Mouse (Mus musculus) thymus, adult 2 months (tissue): ENCODE measurements around the gene Rere. TPM values are rescaled to one million over a fixed set of nuclear protein-coding genes. Genes with fewer than 3 reads are reported as not detected.

Source experiments
- DNase-seq: peaks from one replicate; pipeline ENCODE4 v3.0.0; 2021
- H3K27ac ChIP-seq: fragments of 200-500 bp; 2 replicates; pipeline ENCODE4 v1.5.1; 2012; ENCODE audit warnings: low read length, control low read depth; ENCODE audit not compliant: control insufficient read depth, insufficient read depth
- H3K27me3 ChIP-seq: fragments of 200-500 bp; 2 replicates; pipeline ENCODE4 v1.6.1; 2012; ENCODE audit warnings: mild to moderate bottlenecking, low read length, moderate library complexity, mixed read lengths; ENCODE audit not compliant: control insufficient read depth, insufficient read depth
- H3K36me3 ChIP-seq: fragments of 200-500 bp; 2 replicates; pipeline ENCODE4 v1.6.1; 2012; ENCODE audit warnings: mild to moderate bottlenecking, low read length, moderate library complexity; ENCODE audit not compliant: control insufficient read depth, insufficient read depth
- H3K4me1 ChIP-seq: fragments of 200-500 bp; replicated peaks from 2 replicates; pipeline ENCODE4 v1.6.1; 2012; ENCODE audit warnings: low read length; ENCODE audit not compliant: control insufficient read depth, insufficient read depth
- H3K4me3 ChIP-seq: fragments of 200-500 bp; 2 replicates; pipeline ENCODE4 v1.5.1; 2012; ENCODE audit warnings: mild to moderate bottlenecking, low read length, control low read depth, moderate library complexity; ENCODE audit not compliant: control insufficient read depth, insufficient read depth
- CTCF ChIP-seq: fragments of 200-500 bp; IDR thresholded peaks from 2 replicates; pipeline ENCODE4 v1.5.1; 2012; ENCODE audit warnings: mild to moderate bottlenecking, control low read depth, low read length, moderate library complexity, borderline replicate concordance; ENCODE audit not compliant: control insufficient read depth, poor library complexity, insufficient read depth; ENCODE audit errors: extremely low read depth
- POLR2A ChIP-seq: fragments of 200-500 bp; IDR thresholded peaks from 2 replicates; pipeline ENCODE4 v1.6.1; 2012; ENCODE audit warnings: mild to moderate bottlenecking, low read length, control low read depth, moderate library complexity; ENCODE audit not compliant: control insufficient read depth, poor library complexity, insufficient read depth; ENCODE audit errors: extremely low read depth
- WGBS: fragments of 180-500 bp; shearing (Covaris S2); methylation state at CpG from one replicate; pipeline ENCODE4 v1.1.7; 2018; 5-methylcytosine and 5-hydroxymethylcytosine counted together
- polyA plus RNA-seq: library from polyadenylated mRNA; depleted of rRNA; stranded (reverse); fragments of >200 nt; gene quantifications from 2 replicates; pipeline ENCODE4 v1.2.3, GENCODE M21; 2012

The Rere gene
- polyA plus RNA-seq, 1 experiment: 52.5 TPM

DNA sequence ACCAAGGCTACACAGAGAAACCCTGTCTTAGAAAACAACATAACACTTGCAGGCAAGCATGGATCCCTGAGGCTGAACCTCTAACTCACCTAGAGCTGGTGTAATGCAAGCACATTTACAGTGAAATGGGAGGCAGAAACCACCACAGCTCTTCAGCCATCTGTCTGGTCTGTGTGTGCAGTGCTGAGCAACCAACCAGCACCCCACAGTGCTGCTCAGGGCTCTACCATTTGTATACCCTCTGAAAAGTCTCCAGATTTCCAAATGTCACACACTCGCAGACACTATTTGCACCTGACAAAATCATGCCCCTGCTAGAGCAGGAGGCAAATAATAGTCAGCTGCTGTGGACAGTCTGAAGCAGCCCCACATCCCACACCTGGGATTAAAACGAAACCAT is 31.2 kb downstream of the Rere start:
- H3K27ac ChIP-seq: no peak overlapping the region
- TF ChIP-seq CTCF: no peak
- TF ChIP-seq POLR2A: no peak

DNA sequence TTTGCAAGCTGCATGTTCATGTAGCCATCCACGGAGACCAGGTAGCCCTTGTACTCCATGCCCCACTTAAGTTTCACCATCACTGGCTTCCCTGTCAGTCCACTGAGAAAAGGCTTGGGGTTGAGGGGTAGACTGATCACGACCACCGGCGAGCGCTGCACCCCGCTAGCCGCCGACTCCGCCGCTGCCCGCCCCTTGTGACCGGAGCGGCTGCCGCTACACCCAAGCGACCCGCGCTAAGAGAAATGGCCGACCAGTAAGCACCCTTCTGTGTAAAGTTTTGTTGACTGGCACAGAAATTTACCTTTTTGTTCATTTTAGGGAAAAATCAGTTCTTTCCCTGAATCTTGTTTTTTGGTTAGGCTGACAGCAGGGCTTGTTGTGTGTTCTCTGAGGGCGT is 33.9 kb downstream of the Rere start:
- Histone ChIP-seq H3K4me1 (no peaks in the 10 kb centered on the region), H3K36me3 (no peaks in the 10 kb centered on the region), H3K4me3 (no peak overlapping the region), H3K27ac (no peak overlapping the region), H3K27me3 (no peaks in the 10 kb centered on the region)
- DNase-seq: no peak
- TF ChIP-seq CTCF (no peak), POLR2A (no peak)
- 99% methylated on average over 19 of the region's 19 CpGs for WGBS

More for the DNA sequence above, 31.2 kb downstream of the Rere start:
- 52% methylated on average over 2 of the region's 2 CpGs for WGBS
- Histone ChIP-seq H3K4me3 (no peak overlapping the region), H3K4me1 (no peaks in the 10 kb centered on the region), H3K36me3 (no peaks in the 10 kb centered on the region), H3K27me3 (no peaks in the 10 kb centered on the region)
- DNase-seq: no peak

DNA sequence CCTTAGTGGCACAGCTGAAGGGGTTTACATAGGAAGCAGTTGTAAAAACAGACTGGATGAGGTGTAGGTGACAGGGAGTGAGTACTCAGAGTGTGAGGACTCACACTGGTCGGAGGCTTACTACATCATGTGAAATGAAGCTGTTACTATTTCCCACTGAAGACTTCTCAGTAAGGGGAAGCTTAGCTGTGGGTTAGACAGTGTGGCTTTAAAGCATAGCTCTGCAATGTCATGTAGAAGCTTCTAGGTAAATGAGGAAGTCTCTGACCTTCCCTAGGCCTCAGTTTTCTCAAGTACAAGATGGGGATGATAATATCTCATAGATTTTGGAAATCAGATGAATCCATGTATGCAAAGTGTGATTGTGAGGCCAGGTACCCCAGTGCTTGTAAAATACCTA is 35.1 kb downstream of the Rere start:
- no peaks in the 10 kb centered on the region for H3K36me3 ChIP-seq
- no peak overlapping the region for H3K27ac ChIP-seq
- no peaks in the 10 kb centered on the region for H3K27me3 ChIP-seq
- H3K4me1 ChIP-seq: no peaks in the 10 kb centered on the region
- TF ChIP-seq POLR2A (no peak), CTCF (no peak)
- 58% methylated on average over 1 of the region's 1 CpGs for WGBS
- no peak overlapping the region for H3K4me3 ChIP-seq
- DNase-seq: no peak

DNA sequence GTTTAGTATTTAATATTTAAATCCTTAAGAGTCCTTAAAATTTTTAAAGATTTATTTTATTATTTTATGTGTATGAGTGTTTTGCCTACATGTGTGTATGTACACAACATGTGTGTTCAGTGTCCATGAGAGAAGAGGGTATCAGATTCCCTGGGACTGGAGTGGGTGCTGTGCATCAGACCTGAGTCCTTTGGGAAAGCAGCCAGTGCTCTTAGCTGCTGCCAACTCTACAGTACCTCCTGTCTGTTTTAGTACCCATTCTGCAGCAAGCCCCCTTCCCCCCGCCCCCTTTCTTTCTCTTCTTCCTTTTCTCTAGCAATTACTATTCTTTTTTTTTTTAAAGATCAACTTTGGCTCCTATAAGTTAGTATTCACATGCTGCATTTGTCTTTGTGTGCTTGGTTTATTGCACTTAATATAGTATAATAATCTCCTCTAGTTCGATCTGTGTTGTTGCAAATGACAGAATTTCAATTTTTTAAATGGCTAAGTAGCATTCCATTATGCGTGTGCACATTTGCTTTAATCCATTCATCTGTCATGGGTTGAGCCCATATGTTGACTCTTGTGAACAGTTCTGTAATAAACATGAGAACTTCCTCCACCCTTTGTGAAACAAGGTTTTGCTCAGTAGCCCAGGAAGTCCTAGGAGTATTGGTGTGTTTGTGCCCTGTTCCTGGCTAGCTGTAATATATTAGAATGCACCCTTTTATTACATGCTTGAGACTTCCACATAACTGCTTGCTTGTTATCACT is 43.8 kb downstream of the Rere start:
- Histone ChIP-seq H3K27ac (no peak overlapping the region), H3K4me1 (no peaks in the 10 kb centered on the region), H3K27me3 (no peaks in the 10 kb centered on the region), H3K36me3 (no peaks in the 10 kb centered on the region), H3K4me3 (no peak overlapping the region)
- DNase-seq: no peak
- TF ChIP-seq CTCF: no peak
- no peak for TF ChIP-seq POLR2A
- 97% methylated on average over 3 of the region's 3 CpGs for WGBS

DNA sequence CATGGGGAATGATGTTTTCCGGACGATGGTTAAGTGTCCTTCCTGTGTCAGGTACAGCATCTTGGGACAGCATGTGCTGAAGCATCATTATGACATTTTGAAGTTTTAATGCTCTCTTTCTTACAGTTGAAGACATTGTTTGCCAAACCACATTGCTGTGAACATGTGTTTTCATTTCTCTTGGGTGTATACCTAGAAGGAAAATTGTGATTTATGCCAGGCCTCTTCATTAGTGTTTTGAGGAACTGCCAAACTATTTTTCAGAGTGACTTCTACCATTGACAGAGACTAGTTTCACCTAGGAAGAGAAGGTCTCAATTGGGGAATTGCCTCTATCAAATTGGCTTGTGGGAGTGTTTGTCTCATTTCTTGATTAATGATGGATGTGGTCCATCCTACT is 44.6 kb downstream of the Rere start:
- Histone ChIP-seq H3K4me1 (no peaks in the 10 kb centered on the region), H3K27me3 (no peaks in the 10 kb centered on the region), H3K36me3 (no peaks in the 10 kb centered on the region), H3K27ac (no peak overlapping the region), H3K4me3 (no peak overlapping the region)
- no peak for TF ChIP-seq POLR2A
- TF ChIP-seq CTCF: no peak
- no peak for DNase-seq
- WGBS: 90% methylated on average over 2 of the region's 2 CpGs

DNA sequence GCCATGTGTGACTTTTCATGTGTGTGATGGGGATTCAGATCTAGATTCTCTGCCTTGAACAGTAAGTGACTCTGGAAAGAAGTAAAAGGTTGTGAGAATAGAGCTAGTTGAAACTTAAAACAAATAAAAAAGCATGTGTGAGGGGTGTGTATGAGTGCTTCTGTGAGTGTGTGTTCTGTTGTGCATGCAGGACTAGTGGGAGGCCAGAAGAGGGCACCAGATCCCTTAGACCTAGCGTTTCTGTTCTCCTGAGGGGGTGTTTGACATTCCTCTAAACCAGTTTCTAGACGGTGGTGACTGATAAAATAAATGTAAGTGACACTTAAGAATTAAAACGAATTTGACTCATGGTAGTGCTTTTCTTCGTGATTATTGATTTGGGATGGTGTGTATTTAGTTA is 46.0 kb downstream of the Rere start:
- 96% methylated on average over 4 of the region's 4 CpGs for WGBS
- TF ChIP-seq CTCF (no peak), POLR2A (no peak)
- no peak overlapping the region for H3K27ac ChIP-seq
- H3K27me3 ChIP-seq: no peaks in the 10 kb centered on the region
- no peaks in the 10 kb centered on the region for H3K36me3 ChIP-seq
- DNase-seq: no peak
- no peaks in the 10 kb centered on the region for H3K4me1 ChIP-seq
- H3K4me3 ChIP-seq: no peak overlapping the region

DNA sequence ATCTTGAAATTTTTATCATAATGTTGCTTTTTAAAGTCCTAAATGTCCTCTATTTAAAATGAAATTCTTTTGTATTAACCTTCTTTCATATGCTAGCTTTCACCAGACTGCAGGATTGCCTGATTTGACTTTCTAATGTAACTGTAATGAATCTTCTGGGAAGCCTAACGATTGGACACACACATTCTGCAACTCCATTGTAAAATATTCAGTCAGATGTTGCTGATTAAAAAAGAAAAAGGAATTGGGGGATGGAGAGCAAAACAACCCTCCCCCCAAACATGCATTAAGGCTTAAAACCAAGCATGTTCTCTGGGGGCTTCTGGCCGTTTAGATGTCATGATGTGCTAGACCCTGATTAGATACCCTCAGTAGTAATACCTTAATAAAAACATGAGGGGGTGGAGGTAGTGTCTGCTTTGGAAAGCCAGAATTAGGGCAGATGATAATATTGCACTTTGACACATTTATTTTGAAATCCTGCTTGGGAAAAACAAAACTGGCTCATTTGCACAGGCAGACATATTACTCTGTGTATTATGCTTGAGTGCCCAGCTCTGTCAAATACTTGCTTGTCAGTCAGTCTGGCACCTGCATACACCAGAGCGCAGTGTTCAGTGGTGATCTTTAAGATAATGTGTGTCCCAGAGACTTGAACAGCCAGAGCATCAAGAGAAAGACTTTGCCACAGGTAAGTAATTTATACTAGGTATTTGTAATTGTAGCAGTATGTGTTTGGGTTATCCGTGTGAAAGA is 52.7 kb downstream of the Rere start:
- Histone ChIP-seq H3K4me1 (no peaks in the 10 kb centered on the region), H3K27ac (no peak overlapping the region), H3K4me3 (no peak overlapping the region), H3K27me3 (no peaks in the 10 kb centered on the region), H3K36me3 (no peaks in the 10 kb centered on the region)
- TF ChIP-seq CTCF (no peak), POLR2A (no peak)
- 96% methylated on average over 4 of the region's 4 CpGs for WGBS
- no peak for DNase-seq
